Mouse (Mus musculus) stomach, embryonic 15.5 days (tissue): ENCODE results near the gene Ciao2a. TPM values are rescaled to one million over a fixed set of nuclear protein-coding genes. Genes with fewer than 3 reads are reported as not detected.
A peak's percentile ranks its signal among the peaks of the same experiment; 100 is the strongest.

Source experiments
- ATAC-seq: fragments of 200-750 bp; cut with Nextera tagmentation; 2 replicates; pipeline ENCODE4 v1.8.0; 2017; ENCODE audit warnings: low read depth, moderate number of reproducible peaks, moderate TSS enrichment; ENCODE audit not compliant: insufficient read depth, low FRiP score
- H3K27ac ChIP-seq: fragments of 300-500 bp; sonication (generic); 2 replicates; pipeline ENCODE4 v1.5.1; 2015; ENCODE audit warnings: mild to moderate bottlenecking, inconsistent platforms
- H3K27me3 ChIP-seq: fragments of 300-500 bp; sonication (generic); replicated peaks from 2 replicates; pipeline ENCODE4 v1.6.1; 2015; ENCODE audit warnings: inconsistent platforms
- H3K36me3 ChIP-seq: fragments of 300-500 bp; sonication (generic); 2 replicates; pipeline ENCODE4 v1.6.1; 2015; ENCODE audit warnings: inconsistent platforms
- H3K4me1 ChIP-seq: fragments of 300-500 bp; sonication (generic); 2 replicates; pipeline ENCODE4 v1.6.1; 2015; ENCODE audit warnings: inconsistent platforms
- H3K4me2 ChIP-seq: fragments of 300-500 bp; sonication (generic); 2 replicates; pipeline ENCODE4 v1.6.1; 2015; ENCODE audit warnings: mild to moderate bottlenecking, inconsistent platforms
- H3K4me3 ChIP-seq: fragments of 300-500 bp; sonication (generic); replicated peaks from 2 replicates; pipeline ENCODE4 v1.5.1; 2015; ENCODE audit warnings: inconsistent platforms
- H3K9ac ChIP-seq: fragments of 300-500 bp; sonication (generic); 2 replicates; pipeline ENCODE4 v1.6.1; 2015; ENCODE audit warnings: inconsistent platforms
- H3K9me3 ChIP-seq: fragments of 300-500 bp; sonication (generic); 2 replicates; pipeline ENCODE4 v1.6.1; 2016; ENCODE audit warnings: inconsistent platforms
- WGBS: fragments of 180-500 bp; shearing (Covaris S2); methylation state at CpG from one replicate; pipeline ENCODE4 v1.1.7; 2015; 5-methylcytosine and 5-hydroxymethylcytosine counted together
- polyA plus RNA-seq: library from polyadenylated mRNA; unstranded; fragments of >200 nt; fragmentation: Nextera tagmentation; extraction: Ambion mirVana; gene quantifications from 2 replicates; pipeline ENCODE4 v1.2.1, GENCODE M21; 2015

Ciao2a gene
- polyA plus RNA-seq, 1 experiment from 2014 or later = 170 TPM

GRCm38 (mm10) chr9:66170506-66170905, 44.1 kb downstream of the Ciao2a start:
- Histone ChIP-seq H3K36me3 (no peaks in the 10 kb centered on the region), H3K4me3 (no peak overlapping the region), H3K27me3 (no peaks in the 10 kb centered on the region), H3K27ac (no peak overlapping the region), H3K9ac (no peak overlapping the region), H3K4me2 (no peak overlapping the region), H3K9me3 (no peaks in the 10 kb centered on the region), H3K4me1 (no peaks in the 10 kb centered on the region)
- ATAC-seq = no peak
- 48% methylated on average over 5 of the region's 5 CpGs for WGBS

- no peak for ATAC-seq
- Histone ChIP-seq H3K4me3 (no peak overlapping the region), H3K27ac (no peak overlapping the region), H3K27me3 (no peaks in the 10 kb centered on the region), H3K9ac (no peak overlapping the region), H3K4me2 (no peak overlapping the region), H3K4me1 (no peaks in the 10 kb centered on the region), H3K9me3 (no peaks in the 10 kb centered on the region), H3K36me3 (no peaks in the 10 kb centered on the region)
- 73% methylated on average over 12 of the region's 12 CpGs for WGBS
Measured at GRCm38 (mm10) chr9:66171275-66171921, 45.0 kb downstream of the Ciao2a start.

- no peaks in the 10 kb centered on the region for H3K9me3 ChIP-seq
- no peaks in the 10 kb centered on the region for H3K4me1 ChIP-seq
- H3K4me2 ChIP-seq = no peak overlapping the region
- no peak overlapping the region for H3K27ac ChIP-seq
- H3K36me3 ChIP-seq = no peaks in the 10 kb centered on the region
- H3K9ac ChIP-seq = no peak overlapping the region
- no peaks in the 10 kb centered on the region for H3K27me3 ChIP-seq
- no peak overlapping the region for H3K4me3 ChIP-seq
- no peak; the same call in 1 of the 2 replicates for ATAC-seq
- 95% methylated on average over 5 of the region's 5 CpGs for WGBS
Measured at GRCm38 (mm10) chr9:66173316-66173855, 47.0 kb downstream of the Ciao2a start.

- Histone ChIP-seq H3K27me3 (no peaks in the 10 kb centered on the region), H3K4me1 (no peaks in the 10 kb centered on the region), H3K4me2 (no peak overlapping the region), H3K9me3 (no peaks in the 10 kb centered on the region), H3K27ac (no peak overlapping the region), H3K4me3 (no peak overlapping the region), H3K36me3 (no peaks in the 10 kb centered on the region), H3K9ac (no peak overlapping the region)
- no peak for ATAC-seq
- 90% methylated on average over 3 of the region's 3 CpGs for WGBS
Measured at GRCm38 (mm10) chr9:66174985-66175384, 48.6 kb downstream of the Ciao2a start.

GRCm38 (mm10) chr9:66177975-66178374, 51.6 kb downstream of the Ciao2a start:
- no peak overlapping the region for H3K9ac ChIP-seq
- H3K9me3 ChIP-seq = no peaks in the 10 kb centered on the region
- H3K4me1 ChIP-seq = 0 out of 2 replicates have a peak, but pooled peaks cover 6% of the 10 kb centered on the region
- H3K27me3 ChIP-seq = no peaks in the 10 kb centered on the region
- ATAC-seq = no peak
- H3K27ac ChIP-seq = no peak overlapping the region
- H3K4me3 ChIP-seq = no peak overlapping the region
- no peaks in the 10 kb centered on the region for H3K36me3 ChIP-seq
- 44% methylated on average over 1 of the region's 1 CpGs for WGBS
- H3K4me2 ChIP-seq = no peak overlapping the region

GRCm38 (mm10) chr9:66179795-66180194, 53.4 kb downstream of the Ciao2a start:
- no peaks in the 10 kb centered on the region for H3K36me3 ChIP-seq
- H3K4me2 ChIP-seq = no peak overlapping the region
- no peak overlapping the region for H3K27ac ChIP-seq
- no peaks in the 10 kb centered on the region for H3K27me3 ChIP-seq
- whole genome bisulfite sequencing = 61% methylated on average over 6 of the region's 6 CpGs
- 0 out of 2 replicates have a peak, but pooled peaks cover 6% of the 10 kb centered on the region for H3K4me1 ChIP-seq
- H3K4me3 ChIP-seq = no peak overlapping the region
- peak; percentile 34; the same call in 1 of the 2 replicates for ATAC-seq
- no peaks in the 10 kb centered on the region for H3K9me3 ChIP-seq
- H3K9ac ChIP-seq = no peak overlapping the region

- ATAC-seq = peak; percentile 82
- H3K4me3 ChIP-seq = no peak overlapping the region
- 66% methylated on average over 4 of the region's 4 CpGs for WGBS
- no peaks in the 10 kb centered on the region for H3K27me3 ChIP-seq
- H3K36me3 ChIP-seq = no peaks in the 10 kb centered on the region
- peak overlapping the region; percentile 57; the same call in 1 of the 2 replicates for H3K27ac ChIP-seq
- no peak overlapping the region for H3K9ac ChIP-seq
- H3K4me1 ChIP-seq = 0 out of 2 replicates have a peak, but pooled peaks cover 6% of the 10 kb centered on the region
- H3K9me3 ChIP-seq = no peaks in the 10 kb centered on the region
- H3K4me2 ChIP-seq = no peak overlapping the region
Measured at GRCm38 (mm10) chr9:66181126-66181825, 54.9 kb downstream of the Ciao2a start.

- Histone ChIP-seq H3K9me3 (no peaks in the 10 kb centered on the region), H3K4me3 (no peak overlapping the region), H3K27ac (peak overlapping the region; percentile 57; the same call in 1 of the 2 replicates), H3K4me1 (0 out of 2 replicates have a peak, but pooled peaks cover 6% of the 10 kb centered on the region), H3K4me2 (no peak overlapping the region), H3K36me3 (no peaks in the 10 kb centered on the region), H3K27me3 (no peaks in the 10 kb centered on the region), H3K9ac (no peak overlapping the region)
- WGBS = 43% methylated on average over 11 of the region's 11 CpGs
- peak; percentile 87; the same call in 1 of the 2 replicates for ATAC-seq
Measured at GRCm38 (mm10) chr9:66181826-66182678, 55.6 kb downstream of the Ciao2a start.

- no peak overlapping the region for H3K27ac ChIP-seq
- 64% methylated on average over 3 of the region's 3 CpGs for WGBS
Measured at GRCm38 (mm10) chr9:66182679-66182993, 56.2 kb downstream of the Ciao2a start.

GRCm38 (mm10) chr9:66183023-66183422, 56.6 kb downstream of the Ciao2a start:
- no peaks in the 10 kb centered on the region for H3K27me3 ChIP-seq
- 62% methylated on average over 3 of the region's 3 CpGs for WGBS
- H3K4me3 ChIP-seq = no peak overlapping the region
- no peaks in the 10 kb centered on the region for H3K36me3 ChIP-seq
- no peak overlapping the region for H3K9ac ChIP-seq
- H3K27ac ChIP-seq = no peak overlapping the region
- no peaks in the 10 kb centered on the region for H3K9me3 ChIP-seq
- ATAC-seq = no peak
- 0 out of 2 replicates have a peak, but pooled peaks cover 6% of the 10 kb centered on the region for H3K4me1 ChIP-seq
- no peak overlapping the region for H3K4me2 ChIP-seq

More at GRCm38 (mm10) chr9:66182679-66182993, 56.2 kb downstream of the Ciao2a start:
- Histone ChIP-seq H3K9me3 (no peaks in the 10 kb centered on the region), H3K36me3 (no peaks in the 10 kb centered on the region), H3K27me3 (no peaks in the 10 kb centered on the region), H3K4me3 (no peak overlapping the region), H3K4me2 (no peak overlapping the region), H3K4me1 (0 out of 2 replicates have a peak, but pooled peaks cover 6% of the 10 kb centered on the region), H3K9ac (no peak overlapping the region)
- no peak for ATAC-seq

- no peak overlapping the region for H3K4me3 ChIP-seq
- H3K9ac ChIP-seq = no peak overlapping the region
- no peaks in the 10 kb centered on the region for H3K9me3 ChIP-seq
- H3K4me1 ChIP-seq = 0 out of 2 replicates have a peak, but pooled peaks cover 6% of the 10 kb centered on the region
- WGBS = 72% methylated on average over 5 of the region's 5 CpGs
- no peak overlapping the region for H3K27ac ChIP-seq
- no peak for ATAC-seq
- no peaks in the 10 kb centered on the region for H3K36me3 ChIP-seq
- no peaks in the 10 kb centered on the region for H3K27me3 ChIP-seq
- no peak overlapping the region for H3K4me2 ChIP-seq
Measured at GRCm38 (mm10) chr9:66184572-66184971, 58.2 kb downstream of the Ciao2a start.
